Mouse (Mus musculus): ENCODE data around the gene Olfr32.
"Not testable (repeated sequence)": the region's sequence is repeated elsewhere in the genome, so short reads cannot be mapped to it uniquely, and the experiment has no call there.

Gene Olfr32

DNA sequence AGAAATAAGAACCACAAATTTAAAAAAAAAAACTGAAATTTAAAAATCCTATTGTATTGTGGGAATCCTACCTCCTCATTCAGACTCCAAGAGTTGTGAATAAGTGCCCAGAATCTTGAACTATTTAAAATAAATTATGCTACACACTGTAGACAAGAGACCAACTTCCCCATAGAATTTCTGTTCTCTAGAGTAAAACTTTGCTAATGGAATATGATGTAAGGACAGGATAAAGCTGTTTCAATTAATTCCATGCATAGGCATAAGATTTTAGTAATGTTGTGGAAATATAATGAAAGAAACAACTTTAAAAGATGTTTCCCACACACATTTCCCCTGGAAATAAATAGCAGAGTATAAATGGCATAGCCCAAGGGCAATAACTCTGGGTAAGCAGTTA is at the start of gene Olfr32:
Gene Olfr32, minus strand, starts transcription at position 101 of the 400 bp plus-strand sequence.
- DNase-seq (ENCODE audit: low spot score): no peak

DNA sequence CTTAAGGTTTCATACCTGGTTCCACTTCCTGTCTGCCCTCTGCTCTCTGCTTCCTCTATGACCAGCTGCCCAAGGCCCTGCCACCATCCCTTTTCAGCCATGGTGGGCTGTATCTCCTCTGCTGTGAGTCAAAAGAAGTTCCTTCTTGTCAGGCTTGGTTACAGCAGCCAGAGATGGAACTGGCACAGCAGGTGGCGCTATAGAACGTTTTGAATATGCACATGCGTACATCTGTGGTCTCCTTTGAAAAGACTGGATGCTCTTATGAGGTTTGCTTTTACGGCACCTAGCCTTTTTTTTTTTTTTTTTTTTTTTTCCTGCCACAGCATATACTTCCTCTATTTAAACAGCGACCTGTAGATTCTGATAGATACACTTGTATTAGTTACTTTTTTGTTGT is 45.0 kb upstream of the Olfr32 start:
- DNase-seq (ENCODE audit: low spot score): not testable (repeated sequence)

DNA sequence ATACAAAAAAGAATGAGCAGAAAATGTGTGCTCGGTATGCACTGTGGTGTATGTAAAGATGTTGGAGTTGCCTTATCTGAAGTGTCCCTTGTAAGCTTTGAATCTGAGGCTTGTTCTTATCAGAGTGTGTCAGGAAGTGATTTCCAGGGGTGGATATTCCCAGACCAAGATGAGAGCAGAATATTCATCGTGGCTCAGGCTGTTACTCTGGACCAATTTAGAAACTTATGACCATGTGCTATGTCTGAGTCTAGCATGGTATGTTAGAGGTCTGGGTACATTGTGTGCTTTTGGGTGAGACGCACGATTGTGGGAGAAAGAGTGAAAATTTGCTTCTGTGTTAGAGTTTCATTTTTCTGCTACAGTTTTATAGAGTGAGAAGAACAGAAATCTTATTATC is 44.0 kb upstream of the Olfr32 start:
- DNase-seq (ENCODE audit: low spot score): not testable (repeated sequence)

DNA sequence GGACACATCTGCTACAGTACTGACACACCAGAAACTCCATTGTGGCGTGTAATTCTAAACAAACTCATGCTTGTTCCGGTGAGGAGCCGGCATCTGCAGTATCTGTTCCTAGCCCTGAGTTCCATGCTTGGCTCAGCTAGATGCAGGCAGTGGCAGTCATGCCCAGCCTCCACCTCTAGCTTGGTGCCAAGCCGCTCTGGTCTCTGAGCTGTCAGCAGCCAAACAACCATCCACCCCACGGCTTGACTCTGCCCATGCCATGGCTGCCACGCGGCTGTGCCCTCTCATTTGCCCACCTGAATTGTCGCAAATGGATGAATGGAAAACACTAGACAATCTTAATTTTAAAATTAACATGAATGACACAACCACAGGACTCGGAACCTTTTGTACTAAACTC is 11.8 kb upstream of the Olfr32 start:
- DNase-seq (ENCODE audit: low spot score): no peak

DNA sequence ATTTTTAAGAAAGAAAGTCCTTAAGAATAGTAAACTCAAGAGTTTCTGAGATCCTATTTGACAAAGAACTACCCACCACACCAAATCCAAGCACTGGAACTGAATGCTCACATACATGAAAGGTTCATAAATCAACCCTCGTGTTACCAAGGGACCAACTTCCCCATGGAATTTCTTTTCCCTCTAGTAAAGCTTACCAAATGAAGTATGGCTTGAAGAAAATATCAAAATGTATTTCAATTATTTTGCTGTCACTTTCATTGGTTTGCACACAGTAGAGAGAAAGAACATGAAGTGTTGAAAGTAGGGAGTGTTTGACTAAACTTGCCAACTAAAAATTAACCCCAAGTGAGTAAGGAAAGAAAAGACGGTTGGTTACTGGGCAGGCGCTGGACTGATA is 10.9 kb upstream of the Olfr32 start, which contains the start of gene Olfr1270:
Gene Olfr1270, minus strand, starts transcription at position 101 of the 400 bp plus-strand sequence.
- DNase-seq (ENCODE audit: low spot score): no peak

DNA sequence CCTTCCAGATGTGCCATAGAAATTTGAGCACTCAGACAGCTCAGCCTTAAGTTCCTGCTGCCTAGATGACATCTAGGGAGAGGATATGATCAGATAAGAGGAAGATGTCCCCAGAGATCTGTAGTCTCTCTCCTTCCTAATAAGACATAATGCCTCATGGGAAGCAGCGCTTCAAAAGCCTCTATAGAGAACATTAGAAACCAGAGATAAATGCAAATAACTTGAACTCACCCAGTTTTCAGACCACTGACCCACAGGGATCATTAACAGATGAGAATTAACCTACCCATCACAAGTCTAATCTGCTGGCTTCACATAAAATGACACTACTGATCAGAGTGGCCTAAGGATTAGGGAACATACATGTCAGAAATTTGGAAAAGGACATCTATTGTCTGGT is 20.8 kb downstream of the Olfr32 start, which contains the start of gene Olfr1269:
Gene Olfr1269, minus strand, starts transcription at position 101 of the 400 bp plus-strand sequence.
- no peak for DNase-seq (ENCODE audit: low spot score)

Data from urinary bladder, postnatal 25 days (tissue).